Mouse (Mus musculus) thymus, adult 2 months (tissue): Measurements from ENCODE around the gene Cped1.

Experiments
- CTCF ChIP-seq: fragments of 200-500 bp; IDR thresholded peaks from 2 replicates; pipeline ENCODE4 v1.5.1; 2012; ENCODE audit warnings: mild to moderate bottlenecking, control low read depth, low read length, moderate library complexity, borderline replicate concordance; ENCODE audit not compliant: control insufficient read depth, poor library complexity, insufficient read depth; ENCODE audit errors: extremely low read depth
- POLR2A ChIP-seq: fragments of 200-500 bp; IDR thresholded peaks from 2 replicates; pipeline ENCODE4 v1.6.1; 2012; ENCODE audit warnings: mild to moderate bottlenecking, low read length, control low read depth, moderate library complexity; ENCODE audit not compliant: control insufficient read depth, poor library complexity, insufficient read depth; ENCODE audit errors: extremely low read depth

GRCm38 (mm10) chr6:22116679-22117078 is 131.0 kb downstream of the Cped1 start:
- TF ChIP-seq CTCF (no peak), POLR2A (no peak)
